Mouse (Mus musculus) natural killer cell, adult 2 months (primary cell): ENCODE measurements at regions not wholly inside any gene's neighbourhood (a gene's known extent, or its start where the extent isn't known, plus 50 kb on each side); places are given as distances from the start of the nearest gene placed in this dataset.

ENCODE experiments used
- DNase-seq, 2 experiments: peaks; one replicate each; pipeline ENCODE4 v3.0.0; 2022; ENCODE audit warnings: low spot score in 2 of 2

DNA sequence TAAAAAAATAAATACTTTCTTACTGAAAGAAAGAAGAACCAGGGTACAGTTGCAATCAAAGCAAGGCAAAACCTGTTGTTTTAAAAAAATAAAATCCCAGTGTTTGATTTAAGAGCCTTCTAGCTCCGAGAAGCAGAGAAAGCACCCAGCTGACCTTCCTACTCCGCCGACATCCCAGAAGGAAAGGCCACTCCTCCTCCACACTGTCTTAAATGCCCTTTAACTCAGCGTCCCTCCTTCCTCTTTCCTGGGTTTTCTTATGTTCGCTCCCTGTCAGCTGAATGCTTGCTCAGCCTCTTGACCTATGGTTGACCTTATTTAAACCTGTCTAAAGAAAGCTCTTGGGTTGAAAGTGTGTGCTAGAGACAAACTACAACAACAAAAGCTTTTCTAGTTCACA lies 79.1 kb downstream of the Sptssa start:
- no peak for DNase-seq

DNA sequence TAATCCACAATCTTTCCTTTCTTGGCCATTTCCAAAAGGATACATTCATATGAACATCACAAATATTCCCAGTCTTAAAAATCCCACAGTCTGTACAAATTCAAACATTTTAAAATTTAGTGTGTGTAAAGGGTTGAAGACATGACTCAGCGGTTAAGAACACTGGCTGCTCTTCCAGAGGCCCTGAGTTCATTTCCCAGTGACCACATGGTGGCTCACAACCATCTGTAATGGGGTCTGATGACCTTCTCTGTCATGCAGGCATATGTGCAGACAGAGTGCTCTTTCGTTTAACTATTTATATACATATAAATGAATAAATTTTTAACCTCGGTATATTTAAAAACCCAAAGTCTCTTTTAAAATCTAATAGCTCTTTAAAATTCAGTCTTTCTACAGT lies 79.6 kb downstream of the Sptssa start:
- no peak for DNase-seq

DNA sequence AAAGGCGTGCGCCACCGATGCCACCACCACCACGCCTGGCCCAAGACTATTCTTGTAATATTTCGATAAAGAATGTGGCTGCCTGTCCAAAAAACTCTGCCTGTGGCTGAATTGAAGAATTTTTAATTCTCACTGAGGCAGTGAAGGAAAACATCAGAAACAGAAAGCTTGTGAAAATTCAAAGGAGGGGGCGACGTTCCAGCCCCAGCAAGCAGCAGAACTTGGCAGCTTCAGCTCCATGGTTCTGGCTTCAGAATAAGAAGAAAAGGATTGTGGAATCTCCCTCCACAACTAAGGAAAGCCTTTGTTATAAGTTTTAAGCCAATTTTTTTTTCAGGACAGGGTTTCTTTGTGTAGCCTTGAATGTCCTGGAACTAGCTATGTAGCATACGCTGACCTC lies 83.5 kb downstream of the Sptssa start:
- DNase-seq: no peak

DNA sequence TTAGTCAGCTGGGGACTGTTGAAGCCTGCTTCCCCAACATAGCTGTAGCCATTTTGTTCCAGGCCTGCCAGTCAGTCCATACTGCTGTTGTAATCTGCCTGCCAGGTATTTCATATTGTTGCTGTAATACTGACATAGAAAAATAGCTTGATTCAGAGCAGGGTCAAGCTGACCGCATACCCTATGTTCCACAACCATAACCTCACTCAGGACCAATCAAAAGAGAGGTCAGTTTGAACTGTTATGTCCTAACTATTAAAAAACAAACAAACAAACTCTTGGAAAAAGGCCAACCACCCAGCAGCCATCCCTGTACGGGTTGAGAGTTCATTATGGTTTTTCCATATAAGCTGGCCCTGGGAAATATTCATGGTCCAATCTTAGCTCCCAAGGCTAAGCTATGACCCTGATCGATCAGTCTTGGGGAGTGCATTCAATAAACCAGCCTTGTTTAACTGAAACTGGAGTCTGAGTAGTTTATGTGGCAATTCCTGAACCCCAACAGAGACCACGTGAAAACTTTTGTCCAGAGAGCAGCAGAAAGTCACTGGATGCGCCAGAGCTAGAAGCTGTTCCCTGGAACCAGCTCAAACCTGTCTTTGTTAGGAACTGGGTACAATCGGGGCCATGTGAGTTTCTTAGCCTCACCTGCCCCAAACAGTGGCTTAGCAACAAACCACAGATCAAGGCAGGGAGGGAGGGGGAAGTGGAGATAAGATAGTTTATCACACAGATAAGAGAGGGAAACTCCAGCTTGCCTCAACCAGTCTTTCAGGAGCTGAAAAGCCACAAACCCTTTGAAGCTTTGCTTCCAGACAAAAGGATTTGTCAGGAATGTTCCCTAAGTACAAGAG lies 88.1 kb downstream of the Sptssa start:
- no peak for DNase-seq

DNA sequence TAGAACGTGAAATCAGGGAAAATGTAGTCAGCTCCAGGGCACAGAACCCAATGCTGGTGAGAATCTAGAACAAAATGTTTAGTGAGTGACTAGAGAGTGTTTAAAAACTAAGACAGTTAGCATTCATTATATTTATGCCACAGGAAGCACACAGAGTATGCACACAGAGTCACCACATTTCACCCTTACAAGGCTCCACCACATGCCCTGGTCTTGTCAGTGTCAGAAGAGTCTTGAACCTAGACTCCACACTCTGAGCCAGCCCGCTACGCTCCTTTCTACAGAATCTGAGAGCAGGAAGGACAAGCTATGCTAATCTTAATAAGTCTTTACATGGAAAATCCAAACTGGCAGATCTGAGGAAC lies 89.0 kb downstream of the Sptssa start:
- no peak for DNase-seq

DNA sequence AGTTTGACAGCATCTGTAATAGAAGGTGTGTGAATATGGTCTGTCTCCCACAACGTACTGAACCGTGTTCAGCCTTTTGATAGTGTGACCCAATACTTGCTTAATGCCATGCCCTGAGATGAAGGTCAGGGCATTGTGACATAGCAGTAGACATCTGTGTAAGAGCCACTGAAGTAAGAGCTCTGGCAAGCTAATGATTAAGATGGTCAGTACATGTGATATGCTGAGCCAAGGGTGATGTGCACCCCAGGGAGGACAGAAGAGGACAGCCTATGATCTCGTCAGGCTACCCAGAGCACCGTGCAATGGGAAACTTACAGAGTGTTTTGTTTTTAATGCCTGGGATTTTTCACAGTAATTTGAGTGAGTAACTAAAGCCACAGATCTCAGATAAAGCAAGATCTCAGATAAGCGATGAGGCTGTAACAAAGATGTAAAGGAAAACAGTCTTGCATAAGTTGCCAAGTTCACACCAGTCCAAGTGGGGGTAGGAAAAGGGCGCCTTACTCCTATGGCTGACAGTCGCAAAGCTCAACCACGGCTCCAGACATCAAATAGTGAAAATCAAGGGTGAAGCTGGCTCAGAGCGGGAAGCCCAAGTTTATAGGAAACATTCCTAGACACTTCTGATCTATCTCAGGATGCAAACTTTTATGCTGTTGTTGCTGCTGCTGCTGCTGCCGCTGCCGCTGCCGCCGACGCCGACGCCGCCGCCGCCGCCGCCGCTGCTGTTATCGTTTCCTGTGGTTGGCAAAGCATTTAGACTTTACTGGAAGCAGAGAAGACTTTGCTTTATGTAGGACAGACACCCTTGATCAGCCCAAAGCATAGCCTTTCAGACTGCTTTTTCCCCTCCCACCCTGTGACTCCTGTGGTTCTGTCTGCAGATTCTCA lies 89.6 kb downstream of the Sptssa start:
- no peak for DNase-seq

DNA sequence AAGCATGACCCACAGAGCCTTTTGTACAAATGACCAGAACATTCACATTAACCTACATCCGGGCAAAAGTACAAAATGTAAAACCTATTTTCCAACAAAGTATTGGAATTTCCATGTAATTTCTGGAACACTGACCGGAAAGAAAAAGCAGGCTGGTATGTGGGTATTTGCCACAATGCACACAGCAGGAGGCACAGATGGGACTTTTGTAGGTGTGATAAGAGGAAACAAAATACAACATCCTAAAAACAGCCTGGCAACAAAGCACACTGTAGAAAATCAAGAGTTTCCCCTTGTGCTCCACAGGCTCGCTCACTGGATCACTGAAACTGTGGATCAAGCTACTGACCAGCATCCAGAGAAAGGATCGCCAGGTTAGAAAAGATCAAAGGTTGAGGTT lies 94.4 kb downstream of the Sptssa start:
- DNase-seq: no peak

DNA sequence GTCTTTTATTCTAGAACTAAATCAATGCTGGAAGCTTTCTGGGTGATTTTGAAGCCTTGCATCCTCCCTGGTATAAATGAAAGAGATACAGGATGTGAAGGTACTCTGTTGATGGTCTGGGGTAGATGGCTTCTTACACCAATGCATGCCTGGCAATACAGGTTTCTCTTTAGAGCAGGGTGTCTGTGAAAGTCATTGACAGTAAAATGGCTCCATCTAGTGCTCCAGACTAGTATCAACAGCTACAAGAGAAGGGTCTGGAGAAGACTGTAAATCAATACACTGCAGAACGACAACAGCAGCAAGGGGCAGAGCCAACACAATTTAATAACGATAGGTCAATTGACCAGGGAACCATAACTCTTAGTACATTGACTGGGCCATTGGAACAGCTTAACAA lies 98.3 kb downstream of the Sptssa start:
- no peak for DNase-seq

DNA sequence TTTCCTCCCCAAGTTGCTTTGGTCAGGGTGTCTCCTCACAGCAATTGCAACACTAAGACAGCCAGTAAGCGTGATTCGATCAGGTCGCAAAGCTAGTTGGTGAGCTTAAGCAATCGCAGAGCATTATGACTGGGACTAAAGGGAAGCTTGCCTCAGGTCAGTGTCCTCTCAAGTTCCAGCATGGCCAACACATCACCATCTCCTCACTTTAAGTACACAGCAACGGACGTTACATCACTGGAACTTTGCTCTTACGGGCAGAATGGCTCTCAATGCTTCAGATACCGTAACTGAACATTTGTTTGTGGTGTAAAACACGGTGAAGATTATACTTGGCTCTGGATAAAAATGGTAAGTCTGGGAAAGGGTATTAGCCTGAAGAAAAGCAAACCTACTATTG lies 106.7 kb downstream of the Sptssa start:
- DNase-seq: no peak

DNA sequence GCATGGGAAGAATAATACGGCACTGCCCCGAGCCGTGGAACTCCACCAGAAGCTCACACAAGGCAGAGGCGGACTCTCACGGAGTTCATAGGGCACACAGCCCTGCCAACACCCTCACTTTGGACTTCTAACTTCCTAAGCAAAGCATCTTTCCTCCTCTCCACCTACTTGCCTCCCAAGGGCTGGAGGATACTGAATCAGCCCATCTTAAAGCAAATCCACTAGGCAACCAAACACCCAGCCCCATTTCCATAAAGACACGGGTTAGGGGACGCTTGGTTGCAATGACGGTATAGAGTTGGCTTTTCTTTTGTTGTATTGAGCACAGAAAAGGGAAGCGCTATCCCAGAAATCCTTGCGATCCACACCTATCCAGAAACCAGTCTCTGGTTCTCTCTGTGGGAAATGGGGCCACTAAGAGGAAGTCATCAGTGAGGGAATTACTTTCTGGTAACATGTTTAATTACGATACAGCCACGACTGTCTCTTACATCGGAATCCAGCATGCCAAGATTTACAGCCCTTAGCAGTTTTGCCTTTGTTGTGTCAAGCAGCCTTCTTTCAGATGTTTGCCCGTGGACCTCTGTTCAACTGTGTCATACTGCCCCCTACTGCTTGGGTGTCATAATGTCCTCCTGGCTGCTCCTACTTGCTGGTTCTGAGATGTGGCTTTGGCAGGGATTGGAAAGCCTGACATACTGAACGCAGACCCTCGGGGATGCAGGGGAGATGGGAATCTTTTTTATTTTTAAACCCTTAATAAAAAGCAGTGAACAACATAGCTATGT lies 110.4 kb downstream of the Sptssa start:
- peak in 1 of 2 experiments; percentile 16 for DNase-seq

DNA sequence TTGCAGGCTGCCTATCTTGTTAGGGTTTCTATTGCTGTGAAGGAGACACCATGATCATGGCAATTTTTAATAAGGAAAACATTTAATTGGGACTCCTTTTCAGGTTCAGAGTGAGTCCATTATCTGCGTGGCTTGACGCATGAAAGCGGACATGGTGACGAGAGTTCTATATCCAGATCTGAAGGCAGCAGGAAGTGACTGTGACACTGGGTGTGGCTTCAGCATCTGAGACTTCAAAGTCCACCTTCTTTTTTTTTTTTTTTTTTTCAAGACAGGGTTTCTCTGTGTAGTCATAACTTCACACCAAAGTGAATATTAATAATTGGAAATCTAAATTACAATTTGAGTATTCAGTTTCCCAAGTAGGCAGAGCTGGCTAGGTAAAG lies 118.1 kb downstream of the Sptssa start:
- no peak for DNase-seq

DNA sequence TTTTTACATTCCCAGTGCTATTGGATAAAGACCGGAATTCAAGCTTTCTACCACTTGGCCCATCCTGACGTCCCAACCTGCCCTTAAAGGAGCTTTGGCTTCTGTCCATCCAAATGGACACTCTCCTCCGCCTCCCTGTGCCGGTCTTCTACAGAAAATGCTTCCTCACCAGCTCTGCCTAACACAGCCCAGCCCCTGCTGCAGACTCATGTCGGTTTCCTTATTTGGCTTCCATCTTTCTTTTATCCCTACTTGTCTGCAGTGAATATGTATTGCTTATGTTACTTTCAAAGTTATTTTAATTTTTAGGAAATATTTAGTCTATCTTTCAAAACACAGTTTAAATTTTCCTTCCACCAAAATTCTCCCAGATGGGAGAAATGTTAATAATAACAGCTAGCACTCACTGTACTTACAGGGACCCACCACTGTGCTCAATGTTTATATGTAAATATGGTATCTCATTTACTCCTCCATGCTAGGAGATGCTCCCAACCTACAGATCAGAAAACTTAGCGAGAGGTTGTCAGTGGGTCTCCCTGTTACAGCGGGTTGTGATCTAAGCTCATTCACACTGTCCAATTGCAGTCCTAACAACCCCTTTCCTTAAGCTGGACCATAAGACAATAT lies 118.6 kb downstream of the Sptssa start:
- no peak for DNase-seq

DNA sequence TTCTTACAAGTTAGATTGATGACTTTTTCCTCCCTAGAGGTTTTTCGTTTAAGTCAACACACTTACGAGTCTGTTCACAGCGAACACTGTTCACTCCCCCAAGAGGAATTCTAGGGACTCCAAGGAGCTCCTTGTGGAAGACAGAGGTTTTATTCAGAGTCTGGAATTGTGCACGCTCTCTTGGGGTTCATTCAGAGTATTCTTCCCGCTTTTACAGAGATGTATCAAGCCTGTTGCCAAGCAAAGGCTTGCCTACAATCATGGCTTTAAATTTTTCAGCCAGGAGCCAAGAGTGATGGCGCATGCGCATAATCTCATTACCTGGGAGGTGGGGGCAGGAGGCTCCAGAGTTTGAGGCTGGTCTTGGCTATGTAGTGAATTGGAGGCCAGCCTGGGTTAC lies 119.4 kb downstream of the Sptssa start:
- no peak for DNase-seq

DNA sequence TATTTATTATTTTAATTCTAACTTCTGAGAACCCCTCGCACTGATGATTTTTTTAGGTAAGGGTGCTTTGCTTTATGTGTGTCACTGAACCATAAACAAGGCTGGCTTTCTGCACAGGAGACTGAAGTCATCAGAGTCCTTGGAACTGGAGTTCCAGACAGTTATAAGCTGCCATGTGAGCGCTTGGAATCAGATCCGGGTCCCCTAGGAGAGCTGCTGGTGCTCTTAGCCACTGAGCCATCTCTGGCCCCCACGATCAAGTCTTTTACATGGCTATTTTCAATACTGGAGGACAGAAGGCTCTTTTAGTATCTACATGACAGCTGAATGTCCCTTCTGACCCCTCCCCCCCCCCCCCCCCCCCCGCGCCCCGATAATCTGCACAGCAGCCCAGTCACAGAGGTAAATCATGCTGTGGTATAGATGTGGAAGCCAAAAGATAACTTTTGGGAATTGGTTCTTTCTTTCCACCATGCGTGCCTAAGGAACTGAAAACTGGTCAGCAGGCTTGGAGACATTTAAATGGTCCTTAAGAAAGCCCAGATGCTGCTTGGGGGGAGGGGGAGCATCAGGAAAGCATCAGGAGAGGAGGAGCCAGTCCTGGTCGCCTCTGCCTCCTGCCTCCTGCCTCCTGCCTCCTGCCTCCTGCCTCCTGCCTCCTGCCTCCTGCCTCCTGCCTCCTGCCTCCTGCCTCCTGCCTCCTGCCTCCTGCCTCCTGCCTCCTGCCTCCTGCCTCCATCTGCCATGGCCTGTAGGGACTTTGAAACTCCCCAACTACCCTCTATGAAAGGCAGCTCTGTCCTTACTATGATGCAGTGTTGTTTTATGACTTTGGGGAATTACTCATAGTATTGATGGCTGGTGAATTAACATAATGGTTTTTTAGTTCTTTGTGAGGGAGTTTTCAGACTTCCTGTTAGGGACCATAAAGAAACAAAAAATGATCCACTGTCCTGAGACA lies 120.5 kb downstream of the Sptssa start:
- DNase-seq: no peak

DNA sequence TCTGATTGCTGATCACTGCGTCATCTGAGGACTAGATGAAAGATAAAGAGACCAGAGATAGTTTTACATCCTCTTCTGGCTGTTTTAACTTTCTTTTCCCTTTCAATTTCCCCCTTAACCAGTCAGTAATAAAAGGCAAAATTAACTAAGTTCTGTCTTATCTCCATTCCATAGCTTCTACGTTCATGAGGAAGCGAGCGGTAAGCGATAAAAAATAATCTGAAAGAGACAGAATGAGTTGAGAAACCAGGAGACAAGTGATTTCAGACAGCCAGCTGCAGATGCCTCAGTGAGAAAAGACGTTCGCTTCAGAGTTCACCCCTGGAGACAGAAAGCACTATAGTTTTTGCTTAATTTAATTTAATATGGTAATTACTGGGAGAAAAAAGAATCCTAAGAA lies 121.5 kb downstream of the Sptssa start:
- no peak for DNase-seq

DNA sequence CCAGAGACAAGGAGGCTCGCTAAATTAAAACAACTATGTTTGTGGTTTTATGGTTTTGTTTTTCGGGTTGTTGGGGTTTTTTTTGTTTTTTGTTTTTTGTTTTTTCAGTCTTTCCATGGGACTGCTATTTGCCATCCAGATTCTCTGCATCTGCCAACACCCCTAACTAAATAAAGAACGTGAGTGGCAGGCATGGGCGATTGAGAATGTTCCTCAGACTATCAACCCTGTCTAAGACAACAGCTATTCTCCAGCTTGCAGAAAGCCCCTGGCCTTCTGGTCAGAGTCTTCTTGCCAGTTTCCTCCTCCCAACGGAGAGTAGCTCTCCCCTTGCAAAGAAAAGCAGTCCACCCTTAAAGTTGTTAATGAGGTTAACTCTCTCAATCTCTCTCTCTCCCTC lies 123.2 kb downstream of the Sptssa start:
- DNase-seq: no peak

DNA sequence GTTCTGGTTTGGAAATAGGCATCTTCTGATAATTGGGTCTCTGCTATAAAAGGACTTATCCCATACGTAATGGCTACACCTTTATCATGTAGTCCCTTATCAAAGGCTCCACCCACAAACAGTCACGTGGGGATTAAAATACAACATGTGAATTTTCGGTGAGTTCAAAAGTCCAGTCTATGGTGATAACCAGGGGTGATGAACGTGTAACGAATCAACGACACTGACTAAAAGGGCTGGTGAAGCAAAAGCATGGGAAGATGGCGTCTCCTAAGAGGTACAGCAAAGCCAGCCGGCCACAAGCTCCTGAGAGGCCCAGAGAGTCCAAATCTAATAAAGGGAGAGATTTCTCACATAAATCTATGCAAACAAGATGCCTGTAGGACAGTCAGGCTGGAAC lies 124.3 kb downstream of the Sptssa start:
- DNase-seq: no peak

DNA sequence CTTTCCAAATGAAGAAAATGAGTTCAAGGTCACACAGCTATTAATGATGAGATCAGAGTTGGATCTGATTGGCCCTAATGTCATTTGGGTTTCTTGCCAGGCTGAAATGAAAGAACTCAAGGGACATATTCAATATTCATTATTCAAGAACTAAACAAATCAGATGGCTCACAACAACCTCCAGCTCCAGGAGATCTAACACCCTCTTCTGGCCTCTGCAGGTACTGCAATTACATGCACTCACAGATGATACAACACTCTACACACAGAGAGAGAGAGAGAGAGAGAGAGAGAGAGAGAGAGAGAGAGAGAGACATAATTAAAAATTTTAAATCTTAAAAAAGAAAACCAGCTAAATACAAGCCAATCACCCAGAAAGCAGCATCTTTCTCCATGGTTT lies 128.3 kb downstream of the Sptssa start:
- no peak for DNase-seq

DNA sequence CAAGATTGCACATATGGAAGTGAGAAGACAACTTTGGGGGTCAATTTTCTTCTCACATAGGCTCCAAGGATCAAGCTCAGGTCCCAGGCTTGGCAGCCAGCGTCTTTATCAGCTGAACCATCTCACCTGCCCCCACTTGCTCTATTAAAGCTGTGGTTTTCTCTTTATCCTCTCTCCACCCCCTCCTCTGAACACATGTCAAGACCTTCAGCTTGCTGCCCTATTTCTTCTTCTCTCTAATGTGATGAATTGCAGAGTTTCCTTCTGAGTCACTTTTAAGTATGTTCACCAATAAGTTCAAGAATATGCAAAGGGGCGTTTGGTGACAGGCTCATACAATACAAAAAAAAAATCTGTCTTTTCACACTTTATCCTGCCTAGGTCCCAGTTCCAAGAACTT lies 128.8 kb downstream of the Sptssa start:
- DNase-seq: no peak

DNA sequence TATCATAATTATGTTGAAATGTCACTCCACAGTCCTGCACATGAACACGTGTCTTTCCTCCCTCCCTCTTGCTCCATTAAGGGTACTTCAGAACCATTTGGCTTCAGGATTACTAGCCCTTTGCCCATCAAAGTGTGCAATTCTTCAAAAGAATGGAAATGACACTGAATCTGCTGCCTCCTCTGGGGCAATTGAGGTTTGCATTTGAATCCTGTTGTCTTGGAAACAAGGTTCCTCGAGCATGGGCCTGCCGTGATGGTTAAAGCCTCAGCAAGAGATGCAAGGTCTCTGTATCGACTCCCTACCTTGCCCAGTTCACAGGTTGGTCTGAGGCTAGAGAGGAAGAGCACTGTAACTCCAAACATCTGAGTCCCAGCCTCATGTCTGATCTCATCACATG lies 136.0 kb downstream of the Sptssa start:
- no peak for DNase-seq

DNA sequence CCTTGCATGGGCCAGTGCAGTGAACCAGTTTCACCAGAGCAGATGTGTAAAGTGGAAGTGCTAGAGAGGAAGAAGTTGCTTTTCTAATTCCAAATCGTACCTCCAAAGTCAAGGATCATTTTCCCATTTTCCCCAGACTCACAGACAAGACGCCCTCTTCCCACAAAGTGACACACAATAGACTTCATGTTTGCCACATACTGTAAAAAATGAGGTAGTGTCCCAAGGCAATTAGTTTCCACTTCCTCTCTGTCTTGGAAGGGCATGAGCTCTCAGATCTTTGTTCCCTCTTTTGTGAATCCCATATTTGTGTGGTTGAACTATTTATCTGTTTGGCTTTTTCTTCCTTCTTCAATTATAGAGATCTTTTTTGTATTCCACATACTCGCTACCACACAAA lies 137.0 kb downstream of the Sptssa start:
- DNase-seq: no peak
